Mouse (Mus musculus) cerebellum, adult 2 months (tissue): ENCODE data around the gene Idh3a. TPM values are rescaled to one million over a fixed set of nuclear protein-coding genes. Genes with fewer than 3 reads are reported as not detected.
A peak's percentile ranks its signal among the peaks of the same experiment; 100 is the strongest.

ENCODE experiments used
- DNase-seq, 2 experiments: peaks; one replicate each; pipeline ENCODE4 v3.0.0; 2021
- H3K27ac ChIP-seq: fragments of 200-500 bp; 2 replicates; pipeline ENCODE4 v1.5.1; 2012; ENCODE audit warnings: low read length, control low read depth, inconsistent platforms; ENCODE audit not compliant: insufficient read depth
- H3K27me3 ChIP-seq: fragments of 200-500 bp; 2 replicates; pipeline ENCODE4 v1.6.1; 2012; ENCODE audit warnings: inconsistent platforms, mild to moderate bottlenecking, low read length, moderate library complexity; ENCODE audit not compliant: control insufficient read depth, insufficient read depth
- H3K4me1 ChIP-seq: fragments of 200-500 bp; 2 replicates; pipeline ENCODE4 v1.6.1; 2011; ENCODE audit warnings: low read length; ENCODE audit not compliant: control insufficient read depth, insufficient read depth
- H3K4me3 ChIP-seq: fragments of 200-500 bp; replicated peaks from 2 replicates; pipeline ENCODE3; 2011; ENCODE audit warnings: mild to moderate bottlenecking, low read depth, low read length, control low read depth; ENCODE audit not compliant: insufficient read depth
- CTCF ChIP-seq: fragments of 200-500 bp; IDR thresholded peaks from 2 replicates; pipeline ENCODE4 v1.5.1; 2011; ENCODE audit warnings: low read depth, mild to moderate bottlenecking, control low read depth, low read length, moderate library complexity, borderline replicate concordance; ENCODE audit not compliant: insufficient read depth
- POLR2A ChIP-seq: fragments of 200-500 bp; IDR thresholded peaks from 2 replicates; pipeline ENCODE4 v1.6.1; 2011; ENCODE audit warnings: low read length, control low read depth, borderline replicate concordance; ENCODE audit not compliant: insufficient read depth
- WGBS: fragments of 180-500 bp; shearing (Covaris S2); methylation state at CpG from one replicate; pipeline ENCODE4 v1.1.7; 2018; 5-methylcytosine and 5-hydroxymethylcytosine counted together
- polyA plus RNA-seq: library from polyadenylated mRNA; depleted of rRNA; stranded (reverse); fragments of >200 nt; gene quantifications from 2 replicates; pipeline ENCODE4 v1.2.3, GENCODE M21; 2012

Gene Idh3a
- polyA plus RNA-seq, 1 experiment, result 209 TPM

GRCm38 (mm10) chr9:54602386-54602785, 16.3 kb downstream of the Idh3a start:
- DNase-seq, result no peak
- WGBS, result 81% methylated on average over 2 of the region's 2 CpGs
- no peak overlapping the region for H3K27ac ChIP-seq
- TF ChIP-seq POLR2A, result no peak
- no peak for TF ChIP-seq CTCF
- H3K4me1 ChIP-seq, result no peaks in the 10 kb centered on the region
- no peaks in the 10 kb centered on the region for H3K27me3 ChIP-seq
- no peak overlapping the region for H3K4me3 ChIP-seq

DNA sequence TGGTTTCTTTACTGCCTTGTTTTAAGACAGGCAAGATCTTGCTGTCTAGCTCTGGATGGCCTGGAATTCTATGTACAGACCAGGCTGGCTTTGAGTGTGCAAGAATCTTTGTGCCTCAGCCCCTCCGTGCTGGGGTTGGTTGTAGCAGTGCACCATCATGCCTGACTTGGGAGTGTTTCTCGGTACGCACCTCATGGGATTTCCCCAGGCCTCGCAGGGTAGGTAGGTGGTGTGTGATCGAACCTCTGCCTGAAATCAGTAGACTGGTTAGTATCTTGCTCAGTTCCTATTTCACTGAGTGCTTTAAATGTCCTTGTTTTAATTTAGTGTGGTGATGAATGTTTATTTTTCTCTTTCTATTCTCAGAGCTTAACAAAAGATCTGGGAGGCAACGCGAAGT, 16.8 kb downstream of the Idh3a start:
- 84% methylated on average over 7 of the region's 7 CpGs for WGBS
- Histone ChIP-seq H3K27ac (no peak overlapping the region), H3K4me1 (no peaks in the 10 kb centered on the region), H3K4me3 (no peak overlapping the region), H3K27me3 (no peaks in the 10 kb centered on the region)
- TF ChIP-seq CTCF, result no peak
- TF ChIP-seq POLR2A, result no peak
- no peak for DNase-seq

GRCm38 (mm10) chr9:54604131-54604654, 18.1 kb downstream of the Idh3a start:
- Histone ChIP-seq H3K4me1 (no peaks in the 10 kb centered on the region), H3K4me3 (no peak overlapping the region), H3K27me3 (no peaks in the 10 kb centered on the region), H3K27ac (no peak overlapping the region)
- no peak for TF ChIP-seq POLR2A
- no peak for TF ChIP-seq CTCF
- no peak for DNase-seq
- 38% methylated on average over 5 of the region's 5 CpGs for WGBS

GRCm38 (mm10) chr9:54604886-54605285, 18.8 kb downstream of the Idh3a start:
- no peaks in the 10 kb centered on the region for H3K27me3 ChIP-seq
- no peak for TF ChIP-seq POLR2A
- TF ChIP-seq CTCF, result peak; percentile 63; the same call in 1 of the 2 replicates
- H3K4me3 ChIP-seq, result no peak overlapping the region
- WGBS, result 41% methylated on average over 4 of the region's 4 CpGs
- DNase-seq, result peak; percentile 41 to 60
- no peak overlapping the region for H3K27ac ChIP-seq
- no peaks in the 10 kb centered on the region for H3K4me1 ChIP-seq

DNA sequence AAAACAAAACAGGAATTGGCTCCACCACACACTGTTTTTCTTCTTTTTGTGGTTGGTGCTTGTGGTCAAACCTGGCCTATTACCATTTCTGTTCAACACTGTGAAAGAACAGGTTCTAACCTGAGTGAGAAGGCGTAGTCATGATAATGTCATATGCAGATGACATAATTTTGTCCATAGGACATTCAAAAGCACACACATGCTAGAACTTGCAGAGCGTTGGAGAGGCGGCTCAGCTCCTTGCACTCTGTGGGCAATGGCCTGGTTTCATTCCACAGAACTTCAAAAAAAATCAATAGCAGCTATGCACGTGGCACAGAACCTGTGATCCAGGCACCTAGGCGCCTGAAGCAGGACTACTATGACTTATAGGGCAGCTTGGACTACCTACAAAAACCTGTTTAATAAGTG, 26.7 kb downstream of the Idh3a start:
- Histone ChIP-seq H3K4me1 (no peaks in the 10 kb centered on the region), H3K27me3 (no peaks in the 10 kb centered on the region), H3K4me3 (no peak overlapping the region), H3K27ac (no peak overlapping the region)
- WGBS, result 87% methylated on average over 5 of the region's 5 CpGs
- DNase-seq, result no peak
- TF ChIP-seq CTCF (no peak), POLR2A (no peak)

GRCm38 (mm10) chr9:54614182-54614850, 28.2 kb downstream of the Idh3a start:
- Histone ChIP-seq H3K4me3 (no peak overlapping the region), H3K27me3 (no peaks in the 10 kb centered on the region), H3K4me1 (no peaks in the 10 kb centered on the region), H3K27ac (no peak overlapping the region)
- WGBS, result 77% methylated on average over 13 of the region's 13 CpGs
- peak; percentile 86 for TF ChIP-seq CTCF
- TF ChIP-seq POLR2A, result no peak
- peak; percentile 40 to 52 for DNase-seq

GRCm38 (mm10) chr9:54627240-54627639, 41.1 kb downstream of the Idh3a start:
- DNase-seq, result no peak
- H3K27ac ChIP-seq, result no peak overlapping the region
- H3K27me3 ChIP-seq, result 0 out of 2 replicates have a peak, but pooled peaks cover 1% of the 10 kb centered on the region
- 91% methylated on average over 5 of the region's 5 CpGs for WGBS
- peaks cover 8% of the 10 kb centered on the region; the same call in 1 of the 2 replicates for H3K4me1 ChIP-seq
- H3K4me3 ChIP-seq, result no peak overlapping the region
- TF ChIP-seq POLR2A (no peak), CTCF (no peak)

DNA sequence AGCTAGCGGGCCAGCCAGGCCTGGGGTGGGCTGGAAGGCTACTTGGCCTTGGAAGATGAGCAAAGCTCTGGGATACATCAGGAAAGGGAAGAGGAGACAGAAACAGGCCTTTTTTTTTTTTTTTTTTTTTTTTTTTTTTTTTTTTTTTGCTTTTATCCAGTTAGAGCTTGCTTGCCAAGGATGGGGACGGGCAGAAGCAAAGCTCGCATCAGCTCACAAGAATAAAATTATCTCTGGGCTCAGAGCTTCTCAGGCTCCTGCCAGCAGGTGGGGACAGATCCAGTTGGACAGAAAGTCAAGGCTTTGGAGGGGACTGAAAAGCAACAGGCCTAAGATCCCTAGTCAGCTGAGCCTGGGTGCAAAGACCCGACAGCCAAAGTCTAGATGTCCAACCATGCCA, 42.6 kb downstream of the Idh3a start:
- H3K4me1 ChIP-seq, result peaks cover 8% of the 10 kb centered on the region; the same call in 1 of the 2 replicates
- TF ChIP-seq POLR2A (no peak), CTCF (peak; percentile 27; the same call in 1 of the 2 replicates)
- H3K4me3 ChIP-seq, result no peak overlapping the region
- H3K27me3 ChIP-seq, result 0 out of 2 replicates have a peak, but pooled peaks cover 1% of the 10 kb centered on the region
- no peak overlapping the region for H3K27ac ChIP-seq
- DNase-seq, result peak; percentile 34 to 49
- 45% methylated on average over 4 of the region's 4 CpGs for WGBS
